ENCODE assay signal across 29 mouse cellular contexts in genomic region chrX:93295819-93296218, GRCm38 (mm10). TPM values are rescaled to one million over a fixed set of nuclear protein-coding genes. Genes with fewer than 3 reads are reported as not detected.
DNase-seq lines count a peak whose midpoint lies in the region; ATAC-seq and TF ChIP-seq lines count a peak whose summit lies in the region.
"Had no signal": no experiment of that assay in that cellular context is flagged by ENCODE, and none has a peak within 500 bp of the region (broad histone marks: within the 10 kb centered on the region; RNA-seq: fewer than 3 reads in every experiment).

No protein-coding gene starts in this region.

- H3K9ac ChIP-seq in midbrain, embryonic 13.5 days (replicated peaks) = no peak overlapping the region
- H3K9ac ChIP-seq in forebrain, embryonic 12.5 days = peak overlapping the region; percentile 51; the same call in 1 of the 2 replicates
- H3K9ac ChIP-seq in heart, adult 2 months (ENCODE audit: low read depth, low read length) = no peak overlapping the region
- H3K9ac ChIP-seq: limb, embryonic 15.5 days; liver, embryonic 15.5 days; lung, embryonic 15.5 days; neural tube, embryonic 12.5 days; stomach, embryonic 15.5 days had no signal

- 0 out of 2 replicates have a peak overlapping the region, but pooled peaks have one; percentile 6 for H3K4me2 ChIP-seq in midbrain, embryonic 13.5 days (replicated peaks)
- peak overlapping the region; percentile 56 for H3K4me2 ChIP-seq in forebrain, embryonic 12.5 days
- H3K4me2 ChIP-seq: limb, embryonic 15.5 days; liver, embryonic 15.5 days; lung, embryonic 15.5 days; neural tube, embryonic 12.5 days; stomach, embryonic 15.5 days had no signal

- no peak for TF ChIP-seq POLR2A in olfactory bulb, adult 2 months (IDR thresholded peaks at IDR 0.05; ENCODE audit: insufficient read depth, low read depth, low read length)
- TF ChIP-seq POLR2A in heart, adult 2 months (IDR thresholded peaks at IDR 0.05; ENCODE audit: insufficient read depth, low read depth, low read length) = no peak

- peaks cover 85% of the 10 kb centered on the region for H3K27me3 ChIP-seq in midbrain, embryonic 13.5 days
- peaks cover 100% of the 10 kb centered on the region for H3K27me3 ChIP-seq in midbrain, embryonic 10.5 days (ENCODE audit: low read depth, poor library complexity, severe bottlenecking)
- H3K27me3 ChIP-seq in embryonic facial prominence, embryonic 10.5 days (replicated peaks; ENCODE audit: low read depth, poor library complexity, severe bottlenecking) = peaks cover 100% of the 10 kb centered on the region
- H3K27me3 ChIP-seq in forebrain, embryonic 12.5 days = peaks cover 18% of the 10 kb centered on the region; the same call in 1 of the 2 replicates
- H3K27me3 ChIP-seq in heart, adult 2 months (ENCODE audit: control insufficient read depth, insufficient read depth, low read length) = peaks cover 17% of the 10 kb centered on the region

- no peak for ATAC-seq in midbrain, embryonic 13.5 days
- ATAC-seq in forebrain, embryonic 12.5 days (ENCODE audit: low FRiP score) = no peak
- ATAC-seq: activated CD4-positive, CD25-positive, alpha-beta regulatory T cell, adult 4 months; hindbrain, postnatal 0 days; intestine, embryonic 16.5 days had no signal

- no peak for TF ChIP-seq CTCF in olfactory bulb, adult 2 months (IDR thresholded peaks at IDR 0.05; ENCODE audit: insufficient read depth, low read depth, low read length)
- no peak for TF ChIP-seq CTCF in heart, adult 2 months (IDR thresholded peaks at IDR 0.05)

- H3K4me1 ChIP-seq in midbrain, embryonic 13.5 days (replicated peaks) = peaks cover 10% of the 10 kb centered on the region
- H3K4me1 ChIP-seq in midbrain, embryonic 10.5 days = peaks cover 18% of the 10 kb centered on the region
- H3K4me1 ChIP-seq in embryonic facial prominence, embryonic 10.5 days = peaks cover 14% of the 10 kb centered on the region
- peaks cover 14% of the 10 kb centered on the region for H3K4me1 ChIP-seq in forebrain, embryonic 12.5 days
- peaks cover 10% of the 10 kb centered on the region; the same call in 1 of the 2 replicates for H3K4me1 ChIP-seq in olfactory bulb, adult 2 months (ENCODE audit: control insufficient read depth, insufficient read depth, low read length)
- no peaks in the 10 kb centered on the region for H3K4me1 ChIP-seq in heart, adult 2 months (ENCODE audit: control insufficient read depth, insufficient read depth, low read length)
- H3K4me1 ChIP-seq: liver, embryonic 15.5 days had no signal

- no peaks in the 10 kb centered on the region for H3K36me3 ChIP-seq in midbrain, embryonic 13.5 days
- H3K36me3 ChIP-seq in midbrain, embryonic 10.5 days = no peaks in the 10 kb centered on the region
- H3K36me3 ChIP-seq in embryonic facial prominence, embryonic 10.5 days (replicated peaks) = no peaks in the 10 kb centered on the region
- H3K36me3 ChIP-seq in forebrain, embryonic 12.5 days (replicated peaks) = no peaks in the 10 kb centered on the region
- H3K36me3 ChIP-seq in heart, adult 2 months (ENCODE audit: control insufficient read depth, insufficient read depth, low read length) = no peaks in the 10 kb centered on the region
- H3K36me3 ChIP-seq: limb, embryonic 15.5 days; liver, embryonic 15.5 days; lung, embryonic 15.5 days; neural tube, embryonic 12.5 days; stomach, embryonic 15.5 days had no signal

- H3K4me3 ChIP-seq in midbrain, embryonic 13.5 days (replicated peaks) = no peak overlapping the region
- H3K4me3 ChIP-seq in midbrain, embryonic 10.5 days = no peak overlapping the region
- no peak overlapping the region for H3K4me3 ChIP-seq in embryonic facial prominence, embryonic 10.5 days
- peak overlapping the region; percentile 31 for H3K4me3 ChIP-seq in forebrain, embryonic 12.5 days (replicated peaks)
- peak overlapping the region; percentile 40 for H3K4me3 ChIP-seq in olfactory bulb, adult 2 months (ENCODE audit: insufficient read depth, low read depth, low read length)
- H3K4me3 ChIP-seq in heart, adult 2 months = no peak overlapping the region
- H3K4me3 ChIP-seq: limb, embryonic 15.5 days; liver, embryonic 15.5 days; lung, embryonic 15.5 days; neural tube, embryonic 12.5 days; stomach, embryonic 15.5 days had no signal

- intact Hi-C loops in heart, adult 2 months (cut with DNase I) = no loop called here

- WGBS in midbrain, embryonic 13.5 days = 26% methylated on average over 5 of the region's 5 CpGs
- WGBS in midbrain, embryonic 10.5 days = 12% methylated on average over 5 of the region's 5 CpGs
- 15% methylated on average over 5 of the region's 5 CpGs for WGBS in embryonic facial prominence, embryonic 10.5 days
- 21% methylated on average over 5 of the region's 5 CpGs for WGBS in forebrain, embryonic 12.5 days
- WGBS in olfactory bulb, adult 2 months = 17% methylated on average over 5 of the region's 5 CpGs
- WGBS in heart, adult 2 months = 16% methylated on average over 5 of the region's 5 CpGs

- no peaks in the 10 kb centered on the region for H3K9me3 ChIP-seq in midbrain, embryonic 13.5 days
- H3K9me3 ChIP-seq in midbrain, embryonic 10.5 days (replicated peaks) = no peaks in the 10 kb centered on the region
- H3K9me3 ChIP-seq in embryonic facial prominence, embryonic 10.5 days = no peaks in the 10 kb centered on the region
- H3K9me3 ChIP-seq in forebrain, embryonic 12.5 days = no peaks in the 10 kb centered on the region
- H3K9me3 ChIP-seq: limb, embryonic 15.5 days; liver, embryonic 15.5 days; lung, embryonic 15.5 days; neural tube, embryonic 12.5 days; stomach, embryonic 15.5 days had no signal

- H3K79me2 ChIP-seq in heart, adult 2 months (replicated peaks; ENCODE audit: control insufficient read depth, insufficient read depth, low read length) = no peaks in the 10 kb centered on the region

- H3K27ac ChIP-seq in midbrain, embryonic 13.5 days = 0 out of 2 replicates have a peak overlapping the region, but pooled peaks have one; percentile 53
- H3K27ac ChIP-seq in midbrain, embryonic 10.5 days (replicated peaks) = no peak overlapping the region
- no peak overlapping the region for H3K27ac ChIP-seq in embryonic facial prominence, embryonic 10.5 days (replicated peaks)
- peak overlapping the region; percentile 87 for H3K27ac ChIP-seq in forebrain, embryonic 12.5 days
- peak overlapping the region; percentile 99 for H3K27ac ChIP-seq in olfactory bulb, adult 2 months (ENCODE audit: insufficient read depth, low read depth, low read length)
- no peak overlapping the region for H3K27ac ChIP-seq in heart, adult 2 months
- H3K27ac ChIP-seq: hindbrain, postnatal 0 days; limb, embryonic 15.5 days; liver, embryonic 15.5 days; lung, embryonic 15.5 days; neural tube, embryonic 12.5 days; stomach, embryonic 15.5 days had no signal

- DNase-seq in midbrain, embryonic 10.5 days (ENCODE audit: low spot score) = no peak
- peak; percentile 13 for DNase-seq in embryonic facial prominence, embryonic 10.5 days (ENCODE audit: low spot score)
- no peak for DNase-seq in adrenal gland, postnatal 36 days
- no peak for DNase-seq in heart, adult 2 months
- DNase-seq: adrenal gland, postnatal 10 days; cerebellum, adult 11 months; cerebellum, postnatal 25 days; gastrocnemius, postnatal 36 days; heart, postnatal 36 days; kidney, adult 9 months; kidney, postnatal 14 days; left cerebral cortex, postnatal 4 days; lung, postnatal 36 days; right cerebral cortex, postnatal 4 days; thymus, adult 2 months; thymus, postnatal 4 days had no signal

- TF ChIP-seq EP300 in heart, adult 2 months (IDR thresholded peaks at IDR 0.05; ENCODE audit: insufficient read depth, low read depth, low read length) = no peak

RNA-seq across cellular contexts. Expression of gene Arx, which starts 9.6 kb away (rescaled TPM):
- polyA plus RNA-seq in midbrain, embryonic 13.5 days (2015; fragmentation: Nextera tagmentation; extraction: Ambion mirVana) = 13.9 and 16.4 TPM in 2 replicates
- polyA plus RNA-seq in midbrain, embryonic 10.5 days (2016; fragmentation: Nextera tagmentation; extraction: Ambion mirVana) = 7.6 and 9.8 TPM in 2 replicates
- 2.0 and 2.1 TPM in 2 replicates for polyA plus RNA-seq in embryonic facial prominence, embryonic 10.5 days (2016; fragmentation: Nextera tagmentation; extraction: Ambion mirVana)
- polyA plus RNA-seq in forebrain, embryonic 12.5 days (2016; fragmentation: Nextera tagmentation; extraction: Ambion mirVana) = 69.1 and 78.4 TPM in 2 replicates
- polyA plus RNA-seq in olfactory bulb, adult 2 months (2012; ENCODE audit: insufficient read depth, insufficient read length, low replicate concordance, missing spikeins) = not detected in 2 replicates
- total RNA-seq in adrenal gland, postnatal 36 days (2021) = under 1 TPM; 0.13 to 0.17 TPM
- total RNA-seq in heart, adult 2 months (2021) = not detected
- polyA plus RNA-seq in heart, adult 2 months (2012; rRNA removed) = not detected in 2 replicates
- total RNA-seq: heart, adult 8-10 months; heart, postnatal 36 days had no signal
- polyA plus RNA-seq: activated CD4-positive, CD25-positive, alpha-beta regulatory T cell, adult 4 months; heart, embryonic 14.5 days; lung, embryonic 15.5 days; thymus, adult 2 months had no signal

Comparison
In these comparisons a context has a peak if more than half of its experiments do, and no peak if none do; other contexts are left out.
1. H3K27ac ChIP-seq: peak in midbrain, embryonic 13.5 days (single experiment), forebrain, embryonic 12.5 days (single experiment) and olfactory bulb, adult 2 months (single experiment); none in midbrain, embryonic 10.5 days (single experiment), embryonic facial prominence, embryonic 10.5 days (single experiment) and heart, adult 2 months (single experiment).
2. H3K4me3 ChIP-seq: peak in forebrain, embryonic 12.5 days (single experiment) and olfactory bulb, adult 2 months (single experiment); none in midbrain, embryonic 13.5 days (single experiment), midbrain, embryonic 10.5 days (single experiment), embryonic facial prominence, embryonic 10.5 days (single experiment) and heart, adult 2 months (single experiment).